Mouse (Mus musculus) lung, adult 2 months (tissue): ENCODE measurements around the gene Mkrn2.

ENCODE experiments used
- CTCF ChIP-seq: fragments of 200-500 bp; IDR thresholded peaks from 2 replicates; pipeline ENCODE4 v1.5.1; 2011; ENCODE audit warnings: mild to moderate bottlenecking, low read length, control low read depth; ENCODE audit not compliant: insufficient read depth
- POLR2A ChIP-seq: fragments of 200-500 bp; IDR thresholded peaks from 2 replicates; pipeline ENCODE4 v1.6.1; 2011; ENCODE audit warnings: low read depth, mild to moderate bottlenecking, control low read depth, low read length, borderline replicate concordance; ENCODE audit errors: extremely low read depth

- TF ChIP-seq CTCF (no peak), POLR2A (no peak)
Observed at GRCm38 (mm10) chr6:115574171-115574570, 27.5 kb upstream of the Mkrn2 start.
